Mouse (Mus musculus) 3134 (cell line): ENCODE measurements at regions not wholly inside any gene's neighbourhood (a gene's known extent, or its start where the extent isn't known, plus 50 kb on each side); places are given as distances from the start of the nearest gene placed in this dataset.
"Not testable (repeated sequence)": the region's sequence is repeated elsewhere in the genome, so short reads cannot be mapped to it uniquely, and the experiment has no call there.

ENCODE experiments used
- DNase-seq: peaks from one replicate; pipeline ENCODE4 v3.0.0-alpha.2; 2011; ENCODE audit warnings: low spot score; ENCODE audit not compliant: insufficient read length; ENCODE audit errors: extremely low read depth

- DNase-seq = no peak
Observed at GRCm38 (mm10) chr2:116444163-116444562, 378.5 kb upstream of the Meis2 start.

GRCm38 (mm10) chr2:116440252-116440651 lies 374.6 kb upstream of the Meis2 start:
- DNase-seq = no peak

- DNase-seq = no peak
Observed at GRCm38 (mm10) chr2:116433481-116433880, 367.8 kb upstream of the Meis2 start.

- no peak for DNase-seq
Observed at GRCm38 (mm10) chr2:116424131-116424530, 358.5 kb upstream of the Meis2 start.

- peak; percentile 6 for DNase-seq
Observed at GRCm38 (mm10) chr2:116417428-116418195, 352.0 kb upstream of the Meis2 start.

- no peak for DNase-seq
Observed at GRCm38 (mm10) chr2:116415742-116416141, 350.1 kb upstream of the Meis2 start.

GRCm38 (mm10) chr2:116402113-116402512 lies 336.5 kb upstream of the Meis2 start:
- DNase-seq = no peak

- DNase-seq = no peak
Observed at GRCm38 (mm10) chr2:116399966-116400365, 334.3 kb upstream of the Meis2 start.

- no peak for DNase-seq
Observed at GRCm38 (mm10) chr2:116368811-116369210, 303.2 kb upstream of the Meis2 start.

GRCm38 (mm10) chr2:116364136-116364535 lies 298.5 kb upstream of the Meis2 start:
- no peak for DNase-seq

- DNase-seq = no peak
Observed at GRCm38 (mm10) chr2:116358145-116358544, 292.5 kb upstream of the Meis2 start.

- no peak for DNase-seq
Observed at GRCm38 (mm10) chr2:116348530-116348914, 282.9 kb upstream of the Meis2 start.

- no peak for DNase-seq
Observed at GRCm38 (mm10) chr2:116347827-116348529, 282.3 kb upstream of the Meis2 start.

- DNase-seq = no peak
Observed at GRCm38 (mm10) chr2:116331801-116332200, 266.2 kb upstream of the Meis2 start.

- no peak for DNase-seq
Observed at GRCm38 (mm10) chr2:116322039-116322770, 256.6 kb upstream of the Meis2 start.

GRCm38 (mm10) chr2:116299551-116299950 lies 233.9 kb upstream of the Meis2 start:
- no peak for DNase-seq

GRCm38 (mm10) chr2:116289886-116290285 lies 224.2 kb upstream of the Meis2 start:
- no peak for DNase-seq

- not testable (repeated sequence) for DNase-seq
Observed at GRCm38 (mm10) chr2:116243191-116243590, 177.6 kb upstream of the Meis2 start.

- no peak for DNase-seq
Observed at GRCm38 (mm10) chr2:116236731-116237130, 171.1 kb upstream of the Meis2 start.

- DNase-seq = no peak
Observed at GRCm38 (mm10) chr2:116232793-116233192, 167.2 kb upstream of the Meis2 start.

GRCm38 (mm10) chr2:116216418-116216817 lies 150.8 kb upstream of the Meis2 start:
- DNase-seq = no peak
